Mouse (Mus musculus) frontal cortex, postnatal 36 days (tissue): ENCODE results near the gene Smok3b.

Experiments used
- DNase-seq, 2 experiments: peaks; one replicate each; pipeline ENCODE4 v3.0.0; 2022; ENCODE audit warnings: low spot score in 2 of 2

Smok3b gene

DNA sequence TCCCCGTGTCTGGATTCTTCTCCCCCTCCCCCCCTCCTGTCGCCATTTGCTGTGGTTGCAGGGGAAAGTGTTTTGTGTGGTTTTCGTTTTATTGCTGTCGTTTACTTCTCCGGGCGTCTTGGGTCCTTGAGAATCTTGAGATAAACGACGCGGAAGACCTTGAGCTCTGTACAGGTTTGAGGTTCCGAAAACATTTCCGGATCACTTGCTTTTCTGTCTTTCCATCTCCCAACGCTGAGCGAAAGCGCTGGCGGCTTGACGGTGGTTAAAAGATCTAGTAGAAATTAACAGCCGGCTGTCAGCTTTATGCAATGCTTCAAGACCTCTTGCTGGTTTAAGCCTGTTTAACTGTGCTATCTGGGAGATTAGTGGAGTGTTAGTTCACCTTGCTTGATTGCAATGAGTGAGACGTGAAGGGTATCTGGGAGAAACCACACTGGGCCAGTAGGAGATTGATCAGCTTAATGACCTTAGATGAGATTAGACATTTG is 64.2 kb downstream of the Smok3b start:
- peak in 1 of 2 experiments; percentile 13 for DNase-seq

DNA sequence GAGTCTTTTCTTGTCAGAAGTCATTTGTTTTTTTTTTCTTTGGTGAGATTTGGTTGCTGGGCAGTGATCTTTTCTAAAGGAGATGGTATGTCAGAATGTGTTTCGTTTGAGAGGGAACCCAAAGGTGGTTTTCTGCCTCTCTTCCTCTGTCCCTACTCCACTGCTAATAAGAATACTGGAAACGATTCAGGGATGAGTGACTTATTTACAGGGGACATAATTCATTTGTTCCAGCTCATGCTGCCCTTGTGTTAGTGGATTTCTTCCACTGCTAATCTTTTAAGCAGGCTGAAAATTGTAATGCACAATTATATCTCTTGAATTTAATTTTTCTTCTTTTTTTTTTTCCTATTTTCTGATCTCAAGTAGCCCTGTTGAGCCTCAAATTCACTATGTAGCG is 65.6 kb downstream of the Smok3b start:
- DNase-seq, result no peak

DNA sequence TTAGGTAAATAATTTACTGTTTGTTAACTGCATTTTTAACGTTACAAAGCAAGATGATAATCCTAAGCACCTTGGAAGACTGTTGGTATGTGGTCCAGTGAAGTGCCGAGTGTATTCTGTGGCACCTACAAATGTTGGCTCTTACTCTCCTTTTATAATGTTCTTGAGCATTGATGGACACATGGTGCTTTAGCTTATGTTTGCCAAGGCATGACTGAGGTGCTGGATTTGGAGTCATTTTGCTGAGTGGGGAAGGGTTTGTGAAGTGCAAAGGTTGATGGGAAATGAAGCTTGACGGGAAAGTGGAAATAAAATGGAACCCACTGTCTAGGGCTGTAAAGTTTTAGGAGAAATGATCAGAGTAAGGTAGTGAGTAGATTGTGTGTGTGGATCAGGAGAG is 67.1 kb downstream of the Smok3b start:
- DNase-seq, result no peak

DNA sequence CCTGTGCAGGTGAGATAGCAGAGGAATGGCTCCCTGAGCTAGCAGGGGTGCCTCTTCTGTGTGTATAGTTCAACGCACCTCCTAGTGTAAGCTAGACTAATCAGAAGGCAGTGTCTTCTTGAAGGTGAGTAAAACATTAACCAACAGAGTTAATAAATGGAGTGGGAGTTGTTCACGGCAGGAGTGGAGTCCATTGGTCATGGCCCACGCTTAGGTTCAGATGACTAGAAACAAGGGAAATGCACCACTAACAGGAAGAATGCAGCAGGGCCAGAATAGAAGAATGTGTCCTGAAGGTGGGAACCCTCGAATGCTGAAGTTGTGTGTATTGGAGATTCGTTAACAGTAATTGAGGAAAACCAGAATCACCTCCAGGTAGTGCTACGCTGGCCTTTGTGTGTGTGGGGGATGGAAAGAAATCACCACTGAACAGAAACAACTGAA is 67.9 kb downstream of the Smok3b start:
- DNase-seq, result no peak

DNA sequence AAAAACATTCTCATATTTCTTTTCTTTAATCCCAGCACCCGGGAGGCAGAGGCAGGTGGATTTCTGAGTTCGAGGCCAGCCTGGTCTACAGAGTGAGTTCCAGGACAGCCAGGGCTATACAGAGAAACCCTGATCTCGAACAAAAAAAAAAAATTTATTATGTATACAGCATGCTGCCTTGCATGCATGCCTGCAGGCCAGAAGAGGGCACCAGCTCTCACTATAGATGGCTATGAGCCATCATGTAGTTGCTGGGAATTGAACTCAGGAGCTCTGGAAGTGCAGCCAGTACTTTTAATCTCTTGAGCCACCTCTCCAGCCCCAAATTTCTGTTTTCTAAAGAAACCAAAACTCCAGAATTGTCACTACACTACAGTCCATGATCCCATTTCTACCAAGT is 69.0 kb downstream of the Smok3b start:
- DNase-seq, result no peak

DNA sequence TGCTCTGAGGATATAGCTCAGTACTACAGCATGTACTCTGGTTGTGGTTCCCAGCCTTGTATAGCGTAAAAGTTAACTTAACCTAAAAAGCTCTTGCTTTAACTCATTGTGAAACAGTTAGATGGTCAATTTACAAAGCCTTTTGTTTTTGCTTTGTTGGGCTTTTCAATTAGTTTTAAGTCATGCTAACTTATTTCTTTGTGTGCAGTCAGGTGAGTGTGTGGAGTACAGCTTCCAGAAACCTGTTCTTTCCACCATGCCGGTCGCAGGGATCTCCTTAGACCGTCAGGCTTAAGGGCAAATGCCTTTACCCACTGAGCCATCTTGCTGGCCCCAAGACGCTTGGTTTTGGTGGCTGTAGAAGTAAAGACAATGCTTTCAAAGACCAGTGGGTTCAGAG is 69.5 kb downstream of the Smok3b start:
- DNase-seq, result no peak

DNA sequence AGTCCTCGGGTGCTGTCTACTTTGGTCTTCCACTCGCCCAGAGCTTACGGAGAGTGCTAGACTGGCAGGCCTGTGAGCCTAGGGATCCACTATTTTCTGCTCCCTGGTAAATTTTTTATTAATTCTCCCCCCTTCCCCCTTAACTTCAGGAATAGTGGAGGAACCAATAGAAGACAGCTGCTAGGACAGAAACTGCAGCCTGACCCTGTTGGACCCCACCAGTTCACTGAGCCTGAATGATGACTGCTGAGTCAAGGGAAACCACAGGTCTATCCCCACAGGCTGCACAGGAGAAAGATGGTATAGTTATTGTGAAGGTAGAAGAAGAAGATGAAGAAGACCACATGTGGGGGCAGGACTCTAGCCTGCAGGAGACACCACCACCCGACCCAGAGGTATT is 71.5 kb downstream of the Smok3b start:
- no peak for DNase-seq

DNA sequence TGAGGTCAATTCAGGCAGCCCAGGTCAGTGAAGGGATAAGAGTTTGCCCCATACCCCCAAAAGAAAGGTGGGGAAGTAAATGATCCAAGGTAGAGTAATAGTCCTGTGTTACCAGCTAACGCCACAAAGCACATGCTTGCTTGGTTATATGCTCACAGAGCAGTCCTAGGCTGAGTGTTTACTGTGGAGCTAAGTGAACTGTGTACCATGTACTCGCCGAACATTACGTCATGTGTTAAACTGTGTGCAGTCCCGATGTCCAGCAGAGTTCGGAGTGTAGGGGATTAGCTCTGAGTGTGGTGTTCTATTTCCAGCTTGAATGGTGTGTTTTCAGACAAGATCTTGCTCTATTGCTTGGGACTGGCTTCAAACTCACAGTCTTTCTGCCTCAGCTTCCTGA is 73.2 kb downstream of the Smok3b start:
- no peak for DNase-seq
